Mouse (Mus musculus) mouse embryonic stem cell (cell line): ENCODE measurements around the gene Myoz2.

Experiments
- in situ Hi-C, 2 experiments: fragments of 300-500 bp; cut with MboI; formaldehyde crosslinking; loops; 1 replicate in 1 of 2; 3 replicates in 1 of 2; pipeline ENCODE4 v1.14.3; 2019 to 2020; ENCODE audit warnings: low sequenced_read_pairs in 2 of 2, low pct_unique_long_range_greater_than_20kb in 1 of 2, mixed read lengths in 1 of 2; ENCODE audit not compliant: unreplicated experiment in 1 of 2

Gene Myoz2

DNA sequence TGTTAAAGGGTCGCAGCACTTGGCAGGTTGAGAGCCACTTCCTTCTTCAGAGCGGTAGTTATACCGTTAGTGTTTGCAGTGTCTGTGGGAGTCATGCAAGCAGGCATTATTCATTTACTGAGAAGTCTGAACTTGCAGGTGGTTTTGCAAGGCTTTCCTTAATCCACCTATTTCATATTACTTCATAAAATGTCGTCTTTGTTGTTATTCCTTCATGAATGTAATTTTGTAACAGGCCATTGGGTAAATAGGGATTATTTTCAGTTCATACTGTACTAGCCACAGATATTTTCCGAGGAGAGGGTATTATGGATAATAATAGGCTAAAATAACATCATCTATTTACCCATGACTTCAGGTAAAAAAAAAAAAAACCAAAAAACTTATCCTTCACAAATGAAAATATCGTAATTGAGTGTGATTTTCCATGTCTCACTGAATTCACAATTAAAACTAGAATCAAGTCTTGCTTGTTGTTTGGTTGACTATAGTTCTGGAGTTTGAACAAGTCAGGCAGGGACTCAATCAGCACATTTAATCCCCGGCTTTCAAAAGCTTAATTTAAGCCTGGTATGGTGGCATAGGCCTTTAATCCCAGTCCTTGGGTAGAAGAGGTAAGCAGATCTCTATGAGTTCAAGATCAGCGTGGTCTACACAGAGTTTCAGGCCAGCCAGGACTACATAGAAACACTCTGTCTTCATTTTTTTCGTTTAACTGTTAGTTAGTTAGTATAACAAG lies 10.2 kb downstream of the Myoz2 start:
- in situ Hi-C loops = no loop called here

DNA sequence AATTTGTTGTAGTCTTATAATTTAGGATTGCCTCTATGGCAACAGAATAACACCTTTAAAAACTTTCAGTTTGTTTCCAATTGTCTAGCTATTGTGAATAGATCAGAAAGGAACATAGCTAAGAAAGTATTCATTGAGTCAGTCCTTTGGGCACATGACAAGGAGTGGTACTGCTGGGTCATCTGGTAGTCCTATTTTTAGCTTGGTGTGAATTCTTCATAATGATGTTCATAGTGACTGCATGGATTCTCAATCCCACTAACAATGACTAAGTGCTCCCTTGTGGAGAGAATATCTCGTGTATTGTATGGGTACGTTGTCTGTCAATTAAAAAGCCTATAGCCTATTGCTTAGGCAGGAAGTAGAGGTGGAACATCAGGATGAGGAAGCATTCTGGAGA lies 16.0 kb downstream of the Myoz2 start:
- in situ Hi-C loops = no loop called here

DNA sequence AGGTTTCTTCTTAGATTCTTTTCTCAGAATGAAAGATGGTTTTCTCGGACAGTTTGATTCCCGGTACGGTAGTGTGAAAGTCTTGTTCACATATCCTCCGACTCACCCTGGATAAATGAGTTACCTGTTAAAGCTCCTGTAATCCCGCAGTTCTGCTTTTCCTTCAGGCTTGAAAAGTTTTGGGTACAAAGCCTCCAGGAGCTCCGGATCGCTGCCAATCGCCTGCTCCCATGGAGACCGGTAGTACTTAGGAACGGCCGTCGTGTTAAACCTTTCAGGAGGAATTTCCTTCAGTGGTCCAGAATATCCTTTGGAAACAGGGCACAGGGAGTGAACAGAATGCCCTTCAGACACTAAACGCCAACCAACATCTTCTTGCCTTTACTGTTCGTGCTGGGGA lies 21.3 kb downstream of the Myoz2 start:
- in situ Hi-C loops = no loop called here

DNA sequence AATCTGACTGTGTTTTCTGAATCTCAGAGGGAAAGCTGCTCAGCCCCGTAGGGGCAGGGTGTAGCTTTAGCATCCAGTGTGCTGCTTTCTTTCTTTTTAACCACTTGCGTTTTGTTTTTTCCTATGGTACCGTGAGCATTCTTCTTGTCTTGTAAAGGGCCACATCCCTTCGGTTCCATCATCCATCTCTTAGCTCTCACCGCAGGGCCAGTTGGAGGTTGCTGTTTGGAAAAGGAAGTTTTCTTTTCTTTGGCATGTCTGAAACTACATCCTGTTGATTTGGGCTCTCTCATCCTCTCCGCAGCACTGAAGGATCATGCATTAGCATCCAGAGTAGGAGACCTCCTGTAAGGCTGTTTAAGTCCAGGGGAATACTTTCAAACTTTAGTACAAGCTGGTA lies 25.4 kb downstream of the Myoz2 start:
- in situ Hi-C loops = no loop called here

DNA sequence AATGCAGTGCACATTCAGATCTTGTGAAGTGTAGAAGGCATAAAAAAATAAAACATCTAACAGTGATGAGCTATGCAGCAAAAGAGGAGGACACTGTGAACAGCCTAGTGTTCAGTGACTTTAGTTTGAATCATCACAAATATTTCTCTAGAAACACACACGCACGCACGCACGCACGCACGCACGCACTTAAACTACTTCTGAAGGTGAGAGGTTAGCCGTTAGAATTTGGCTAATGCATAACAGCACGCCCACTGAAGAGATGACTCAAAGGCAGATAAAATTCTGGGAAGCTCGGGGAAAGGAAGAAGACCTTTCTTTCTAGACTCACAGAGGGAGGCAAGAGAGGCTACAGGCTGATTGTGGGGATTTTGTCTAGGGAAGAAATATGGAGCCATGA lies 27.4 kb downstream of the Myoz2 start:
- in situ Hi-C loops = no loop called here

DNA sequence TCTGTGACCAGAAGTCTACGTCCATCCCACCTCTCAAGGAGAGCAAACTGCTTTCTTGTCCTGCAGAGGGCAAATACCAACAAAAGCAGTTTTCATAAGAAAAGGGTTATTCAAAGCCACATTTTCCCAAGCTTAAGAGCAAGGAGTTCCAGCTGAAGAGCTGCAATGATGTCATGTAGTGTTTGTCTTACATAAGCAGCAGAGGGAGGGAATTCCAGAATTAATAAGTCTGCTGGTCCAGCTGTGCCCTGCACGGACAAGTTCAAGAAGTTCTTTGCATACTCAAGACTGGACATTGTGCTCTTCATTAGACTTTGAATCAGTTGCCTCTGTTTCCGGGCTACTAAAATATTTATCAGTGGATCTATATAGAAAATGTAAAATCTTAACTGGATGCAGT lies 33.8 kb downstream of the Myoz2 start:
- in situ Hi-C loops = no loop called here

DNA sequence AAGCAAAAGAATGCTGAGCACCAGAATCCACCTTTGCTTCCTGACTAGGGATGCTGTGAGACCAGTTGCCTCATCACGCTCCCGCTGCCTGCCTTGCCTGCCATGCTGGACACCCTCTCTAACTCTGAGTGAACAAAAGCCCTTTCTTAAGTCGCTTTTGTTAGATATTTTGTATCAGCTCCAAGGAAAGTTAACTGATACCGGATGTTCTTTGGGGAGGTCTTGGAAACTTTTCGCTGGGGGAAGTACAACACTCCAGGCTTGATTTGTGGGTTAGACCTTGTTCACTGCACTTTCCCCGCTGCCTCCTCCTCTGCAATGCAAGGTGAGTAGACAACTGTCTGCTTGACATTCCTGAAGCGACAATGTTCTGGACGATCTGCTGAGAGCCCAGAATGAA lies 36.3 kb downstream of the Myoz2 start:
- in situ Hi-C loops = no loop called here

DNA sequence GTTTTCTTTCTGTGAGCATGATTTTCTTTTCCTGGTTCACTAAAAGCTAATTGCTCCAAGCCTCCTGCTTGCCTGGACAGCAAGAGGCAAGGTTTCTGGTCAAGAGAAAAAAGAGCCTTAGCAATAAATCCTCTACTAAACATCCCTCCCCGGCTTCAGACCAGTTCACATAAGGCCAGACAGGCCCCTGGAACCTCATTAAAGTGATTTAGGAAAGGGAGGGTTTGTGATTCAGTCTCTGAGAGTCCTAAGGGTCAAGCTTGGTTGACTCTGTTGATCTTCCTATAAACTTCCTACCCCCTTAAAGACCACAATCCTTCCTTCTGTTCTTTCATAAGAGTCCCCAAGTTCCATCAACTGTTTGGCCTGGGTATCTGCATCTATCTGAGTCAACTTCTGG lies 37.8 kb downstream of the Myoz2 start:
- in situ Hi-C loops = no loop called here

DNA sequence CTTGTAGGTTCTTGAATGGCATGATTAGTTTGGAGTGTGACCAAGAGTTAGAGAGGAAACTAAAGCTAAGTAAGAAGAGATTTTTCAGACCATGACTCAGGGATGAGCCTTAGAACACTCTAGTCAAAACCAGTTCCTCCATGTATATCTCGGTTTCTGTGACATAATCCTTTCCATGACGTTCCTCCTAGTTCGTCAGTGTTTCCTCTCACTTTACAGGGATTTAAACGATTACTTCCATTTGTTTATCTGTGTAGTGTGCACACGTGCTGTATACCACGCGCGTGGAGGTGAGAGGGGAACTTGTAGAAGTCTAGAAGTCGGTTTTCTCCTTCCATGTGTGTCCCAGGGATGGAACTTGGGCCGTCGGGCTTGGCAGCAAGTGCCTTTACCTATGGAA lies 47.9 kb downstream of the Myoz2 start:
- in situ Hi-C loops = no loop called here

DNA sequence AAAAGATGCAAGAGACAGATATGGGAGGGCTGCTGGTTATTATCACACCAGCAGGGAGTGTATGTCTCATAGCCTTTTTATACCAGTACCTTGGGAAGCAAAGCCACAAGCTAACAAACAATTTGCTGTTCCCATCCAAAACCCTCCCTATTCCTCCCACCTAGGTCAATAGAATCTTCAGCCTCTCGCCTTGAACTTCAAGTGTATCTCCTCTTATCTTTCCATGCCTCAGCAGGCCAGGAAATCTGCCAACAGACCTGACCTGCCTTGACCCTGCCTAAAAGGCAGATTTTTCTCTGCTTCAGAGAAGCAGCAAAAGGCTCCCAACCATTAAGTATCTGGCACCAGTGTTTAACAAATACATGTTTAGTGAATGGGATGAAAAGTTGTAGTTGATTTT lies 48.4 kb downstream of the Myoz2 start:
- in situ Hi-C loops = no loop called here

DNA sequence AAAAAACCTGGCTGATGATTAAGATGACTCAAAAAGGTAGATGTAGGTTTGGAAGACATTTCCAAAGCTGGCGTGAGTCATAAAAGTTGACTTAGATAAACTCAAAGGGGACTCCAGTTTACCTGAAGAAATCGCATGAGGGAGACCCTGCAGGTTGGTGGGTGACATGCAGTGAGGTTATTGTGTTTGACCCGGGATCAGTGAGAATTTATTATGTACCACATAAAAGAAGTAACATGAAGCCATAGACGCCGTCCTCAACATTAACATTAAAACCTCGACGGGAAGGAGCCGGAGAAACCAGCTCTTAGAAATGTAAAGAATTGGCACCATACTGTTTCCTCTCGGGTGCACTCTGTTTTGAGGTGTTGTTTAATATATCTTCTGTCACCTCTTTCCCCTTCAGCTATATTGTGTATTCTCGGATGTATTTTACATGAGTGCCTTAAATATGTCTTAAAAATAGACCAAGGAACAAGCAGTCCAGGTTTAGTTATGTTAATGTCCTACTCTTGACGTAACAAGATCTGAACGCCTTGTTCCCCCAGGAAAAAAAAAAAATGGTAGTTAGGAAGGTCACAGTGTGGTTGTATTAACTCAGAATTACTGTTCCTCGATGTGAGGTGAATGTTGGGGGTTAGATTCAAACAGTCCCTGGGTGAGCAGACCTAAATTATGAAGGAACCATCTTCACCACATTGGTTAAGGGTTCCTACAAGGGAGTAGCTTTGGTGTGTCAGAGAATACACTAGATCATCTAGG lies 49.5 kb downstream of the Myoz2 start:
- in situ Hi-C loops = no loop called here

DNA sequence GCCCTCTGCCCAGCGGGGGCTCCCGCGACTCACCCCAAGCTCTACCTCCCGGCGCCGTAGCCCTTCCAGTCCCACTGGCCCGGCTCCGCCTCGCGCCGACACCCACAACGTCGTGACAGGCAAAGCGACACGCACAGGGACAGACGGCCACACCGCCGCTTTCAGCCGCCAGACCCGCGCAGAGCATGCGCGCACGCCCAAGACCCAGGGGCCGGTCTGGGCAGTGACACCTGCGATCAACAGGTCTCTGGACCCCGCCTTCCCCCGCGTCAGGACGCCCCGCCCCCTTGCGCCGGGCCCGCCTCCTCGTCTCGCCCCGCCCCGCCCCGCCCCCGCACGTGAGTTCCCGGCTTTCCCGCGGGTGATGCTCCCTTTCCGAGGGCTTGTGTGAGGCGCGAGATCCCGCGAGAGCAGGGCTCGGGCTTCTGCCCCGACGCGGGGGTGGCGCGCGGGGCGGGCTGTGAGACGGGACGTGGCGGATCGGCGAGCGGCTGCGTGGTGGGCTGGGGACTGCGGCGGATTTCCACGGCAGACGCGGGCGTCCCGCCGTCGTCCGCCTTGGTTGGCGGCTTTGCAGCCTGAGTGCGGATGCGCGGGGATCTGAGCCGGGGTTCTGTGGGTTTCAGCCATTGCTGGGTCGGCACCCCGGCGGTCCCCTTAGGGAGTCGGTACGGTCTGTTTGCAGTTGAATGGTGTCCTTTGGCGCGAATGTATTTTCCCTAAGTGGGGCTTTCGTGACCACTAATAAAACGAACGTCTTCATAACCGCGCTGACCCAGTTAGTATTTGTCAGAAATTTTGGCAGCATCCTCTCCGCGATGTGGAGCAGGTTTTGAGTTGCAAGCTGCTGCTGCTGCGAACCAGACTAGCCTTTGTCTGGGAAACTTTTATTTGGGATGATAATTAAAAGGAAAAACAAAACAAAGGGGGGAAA lies 50.3 kb downstream of the Myoz2 start, which contains the start of gene Usp53:
Gene Usp53 (minus strand): TSS at position 262 of the 934 bp plus-strand sequence.
- in situ Hi-C loops = no loop called here

DNA sequence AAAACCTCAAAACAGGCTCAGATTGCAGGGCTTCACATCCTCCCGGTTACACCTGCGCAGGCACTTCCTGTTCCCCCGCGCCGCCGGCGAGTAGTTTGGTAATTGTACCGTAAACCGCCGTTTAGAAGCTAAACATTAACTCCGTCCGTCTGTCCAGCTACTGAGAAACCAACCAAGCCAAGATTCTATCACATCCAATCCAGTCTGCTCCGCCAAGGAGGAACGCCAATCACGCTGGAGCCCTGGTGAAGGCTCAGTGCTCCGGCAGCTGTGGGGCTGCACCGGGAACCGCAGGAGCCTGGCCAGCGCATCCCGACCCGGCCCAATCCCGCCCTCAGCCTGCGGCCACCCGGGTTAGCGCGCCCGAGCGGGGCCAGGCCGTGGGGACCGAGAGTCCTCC lies 51.0 kb downstream of the Myoz2 start:
- in situ Hi-C loops = no loop called here

DNA sequence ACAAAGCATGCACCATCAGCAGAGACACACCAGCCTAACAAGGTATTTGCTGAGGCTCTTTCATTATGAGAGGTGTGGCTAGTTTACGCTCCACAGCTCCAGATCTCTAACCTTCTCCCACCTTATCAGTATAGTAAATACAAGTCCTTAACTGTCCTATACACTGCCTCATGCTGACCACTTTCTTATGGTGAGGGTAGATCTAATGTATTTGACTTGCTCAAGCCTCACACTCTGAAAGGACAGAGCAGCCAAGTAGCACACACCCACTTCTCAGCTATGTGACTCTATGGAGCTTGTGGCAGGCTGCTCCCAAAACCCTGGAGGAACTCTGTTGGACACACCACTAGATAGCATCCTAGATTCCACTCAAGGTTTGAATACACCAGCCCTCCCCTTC lies 58.9 kb downstream of the Myoz2 start:
- in situ Hi-C loops = no loop called here

DNA sequence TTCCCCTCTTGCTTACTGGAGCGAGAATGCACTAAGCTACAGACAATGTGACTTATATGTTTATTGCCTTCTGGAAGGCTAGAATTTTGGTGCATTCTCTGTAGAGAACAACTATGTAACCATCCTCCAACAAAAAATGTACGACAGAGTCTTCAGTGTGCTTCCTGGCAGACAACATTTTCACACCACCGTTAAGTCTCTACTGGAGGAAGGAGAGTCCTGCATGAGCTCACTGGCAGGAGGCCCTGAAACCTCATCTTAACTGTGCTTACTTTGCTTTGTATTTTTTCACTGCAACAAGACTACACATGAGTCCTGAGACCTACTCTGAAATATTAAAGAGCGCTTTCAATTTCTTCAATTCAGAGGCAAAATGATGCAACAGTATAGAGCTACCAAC lies 59.5 kb downstream of the Myoz2 start:
- in situ Hi-C loops = no loop called here

DNA sequence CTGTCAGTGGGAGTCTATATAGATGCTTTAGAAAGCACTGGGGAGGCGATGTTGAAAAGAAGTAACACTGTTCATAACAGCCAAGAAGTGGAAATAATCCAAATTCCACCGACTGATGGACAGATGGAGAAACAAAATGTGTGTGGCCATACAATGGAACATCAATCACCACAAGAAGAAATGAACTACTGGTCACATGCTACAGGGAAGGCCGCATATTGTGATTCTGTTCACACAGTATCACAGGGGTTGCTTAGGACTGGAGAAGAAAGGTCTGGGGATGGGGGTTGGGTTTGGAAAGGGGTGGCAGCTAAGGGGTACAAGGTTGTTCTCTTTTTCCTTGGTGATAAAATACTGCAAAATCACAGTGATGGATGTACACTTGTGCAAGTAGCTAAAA lies 60.0 kb downstream of the Myoz2 start:
- in situ Hi-C loops = no loop called here

DNA sequence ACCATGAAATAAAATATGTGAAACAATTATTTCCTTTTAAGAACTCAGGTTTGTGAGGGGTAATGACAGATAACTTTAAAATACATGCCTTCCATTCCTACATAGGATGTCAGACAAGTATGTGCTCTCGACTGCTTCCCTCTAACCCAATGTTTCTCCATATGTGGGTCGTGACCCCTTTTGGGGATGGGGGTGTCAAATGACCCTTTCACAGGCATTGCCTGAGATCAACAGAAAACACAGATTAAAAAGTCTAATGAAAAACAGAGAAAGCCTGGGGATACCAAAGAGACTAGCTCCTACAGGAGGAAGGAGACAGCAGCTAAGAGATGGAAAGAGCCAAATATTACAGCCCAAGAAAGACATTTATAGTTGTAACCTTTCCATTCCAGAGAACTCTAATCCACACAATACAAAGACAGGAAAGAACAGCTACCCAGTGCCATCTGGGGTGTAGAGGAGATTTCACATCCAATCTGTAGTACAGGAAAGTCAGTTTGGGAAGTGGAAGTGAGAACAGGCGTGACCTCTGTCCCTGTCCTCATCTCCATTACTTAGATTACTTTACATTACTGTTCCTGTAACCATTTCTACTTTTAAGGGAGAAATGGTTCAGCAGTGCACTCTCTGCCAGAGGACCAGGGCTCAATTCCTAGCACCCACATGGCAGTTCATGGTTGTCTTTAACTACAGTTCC lies 62.5 kb downstream of the Myoz2 start:
- in situ Hi-C loops = no loop called here

DNA sequence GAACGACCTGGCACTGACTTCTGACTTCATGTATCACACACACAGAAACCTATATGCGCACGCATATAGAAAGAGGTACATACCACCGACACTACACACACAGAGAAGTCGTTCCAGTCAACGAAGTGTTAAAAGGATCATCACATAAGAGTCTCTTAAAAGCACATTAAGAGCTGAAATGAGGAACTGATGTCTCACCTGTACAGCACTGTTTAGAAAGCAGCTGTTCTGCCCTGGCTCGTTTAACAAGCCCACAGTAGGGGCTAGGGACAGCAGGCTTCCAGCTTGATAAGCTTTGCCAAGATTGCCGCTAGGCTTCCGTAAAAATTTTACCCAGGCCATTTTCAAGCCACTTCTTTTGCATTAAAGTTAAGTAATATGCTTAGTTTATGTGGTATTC lies 66.4 kb downstream of the Myoz2 start:
- in situ Hi-C loops = no loop called here

DNA sequence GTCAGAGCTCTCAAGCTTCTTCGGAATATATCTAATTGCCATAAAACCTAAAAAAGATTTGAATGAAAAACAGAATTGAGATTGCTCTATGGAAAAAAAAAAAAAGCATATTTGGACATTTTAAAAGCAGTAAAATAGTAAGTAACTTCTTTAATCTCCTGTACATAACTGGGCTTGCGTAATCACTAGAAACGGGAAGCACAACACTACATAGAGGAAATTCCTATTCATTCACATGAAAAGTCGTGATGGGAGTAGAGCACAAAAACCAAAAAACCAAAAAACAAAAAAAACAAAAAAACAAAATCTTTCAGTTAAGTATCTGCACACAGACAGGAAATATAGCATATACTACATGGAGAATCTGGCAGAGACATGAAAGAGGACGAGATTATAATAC lies 70.5 kb downstream of the Myoz2 start:
- in situ Hi-C loops = no loop called here
